Mouse (Mus musculus): ENCODE results near the gene Spg11.
A peak's percentile ranks its signal among the peaks of the same experiment; 100 is the strongest.
"Not testable (repeated sequence)": the region's sequence is repeated elsewhere in the genome, so short reads cannot be mapped to it uniquely, and the experiment has no call there.

The Spg11 gene

DNA sequence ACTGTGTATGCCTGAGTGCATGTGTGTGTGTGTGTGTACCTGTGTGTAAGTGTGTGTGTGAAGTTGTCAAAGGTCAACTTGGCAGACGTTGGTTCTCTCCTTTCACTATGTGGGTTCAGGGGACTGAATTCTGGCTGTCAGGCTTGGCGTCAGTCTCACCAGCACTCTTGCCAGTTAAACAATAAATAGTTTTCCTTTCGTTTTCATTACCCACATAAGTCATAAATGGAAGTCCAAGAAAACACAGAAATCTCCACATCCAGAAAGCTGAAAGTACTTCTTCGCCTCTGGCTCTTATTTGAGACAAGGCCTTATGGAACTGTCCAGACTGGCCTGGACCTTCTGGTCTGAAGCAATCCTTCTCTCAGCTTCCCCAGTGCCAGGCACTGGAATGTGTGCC lies 27.6 kb upstream of the Spg11 start:
- DNase-seq (ENCODE audit: low spot score), result no peak

DNA sequence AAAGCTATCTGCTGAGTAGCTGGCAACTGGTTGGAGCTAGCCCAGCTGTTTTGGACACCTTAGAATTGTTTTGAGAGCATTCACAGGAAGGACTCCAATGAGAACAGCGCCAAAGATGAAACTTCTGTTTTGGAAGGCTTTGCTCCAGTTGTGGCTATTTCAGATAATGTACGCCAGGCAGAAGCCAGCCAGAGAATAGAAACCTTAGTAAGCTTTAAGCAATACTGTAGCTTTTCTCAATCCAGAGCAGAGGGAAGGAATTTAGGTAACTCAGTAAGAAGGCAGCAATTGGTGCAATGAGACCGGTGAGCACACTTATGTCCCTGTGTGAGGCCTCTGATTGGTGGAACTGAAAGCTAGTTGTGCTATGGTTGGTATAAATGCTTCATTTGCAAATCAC lies 24.9 kb upstream of the Spg11 start:
- DNase-seq (ENCODE audit: low spot score), result no peak

GRCm38 (mm10) chr2:122141332-122141967 lies 23.3 kb upstream of the Spg11 start:
- no peak for DNase-seq (ENCODE audit: low spot score)

- no peak for DNase-seq (ENCODE audit: low spot score)
Measured at GRCm38 (mm10) chr2:122140815-122141214, 22.6 kb upstream of the Spg11 start.

GRCm38 (mm10) chr2:122137839-122138465 lies 19.8 kb upstream of the Spg11 start:
- DNase-seq (ENCODE audit: low spot score), result no peak

DNA sequence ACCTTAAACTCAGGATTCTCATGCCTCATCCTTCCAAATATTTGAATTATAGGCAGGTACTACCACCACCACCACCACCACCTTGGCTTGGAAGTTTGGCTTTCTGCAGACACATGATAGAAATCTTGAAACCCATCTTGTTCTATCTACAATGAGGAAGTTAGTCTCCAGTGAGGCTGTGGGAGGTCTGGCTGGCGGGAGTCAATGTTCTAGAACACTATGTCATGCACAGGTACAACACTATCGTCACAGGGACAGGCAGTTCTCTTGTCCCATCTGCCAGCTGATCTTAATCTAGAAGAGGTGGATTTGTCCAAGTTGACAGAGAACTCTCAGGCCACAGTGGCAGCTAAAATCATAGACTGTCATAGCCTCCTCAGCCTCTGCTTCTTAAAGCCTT lies 14.4 kb upstream of the Spg11 start:
- no peak for DNase-seq (ENCODE audit: low spot score)

- no peak for DNase-seq (ENCODE audit: low spot score)
Measured at GRCm38 (mm10) chr2:122132078-122132477, 13.9 kb upstream of the Spg11 start.

DNA sequence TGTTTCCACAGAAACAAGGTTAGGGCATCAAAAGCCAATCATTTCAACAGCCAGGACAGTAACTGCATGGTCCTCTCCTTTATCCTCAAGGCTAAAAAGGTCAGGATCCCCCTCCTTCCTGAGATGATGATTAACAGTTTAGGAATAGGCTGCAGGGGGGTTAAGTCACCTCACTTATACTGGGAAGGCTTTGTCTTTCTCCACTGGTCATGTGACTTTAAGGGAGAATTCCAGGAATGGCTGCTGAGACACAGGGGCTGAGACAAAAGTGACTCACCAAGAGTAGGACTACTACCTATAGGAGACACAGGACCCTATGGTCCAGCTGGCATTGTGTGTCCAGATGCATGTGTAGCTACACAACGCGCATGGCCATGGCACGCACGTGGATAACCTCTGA lies 9.4 kb upstream of the Spg11 start:
- DNase-seq (ENCODE audit: low spot score), result no peak

GRCm38 (mm10) chr2:122126765-122127347 lies 8.7 kb upstream of the Spg11 start:
- no peak for DNase-seq (ENCODE audit: low spot score)

DNA sequence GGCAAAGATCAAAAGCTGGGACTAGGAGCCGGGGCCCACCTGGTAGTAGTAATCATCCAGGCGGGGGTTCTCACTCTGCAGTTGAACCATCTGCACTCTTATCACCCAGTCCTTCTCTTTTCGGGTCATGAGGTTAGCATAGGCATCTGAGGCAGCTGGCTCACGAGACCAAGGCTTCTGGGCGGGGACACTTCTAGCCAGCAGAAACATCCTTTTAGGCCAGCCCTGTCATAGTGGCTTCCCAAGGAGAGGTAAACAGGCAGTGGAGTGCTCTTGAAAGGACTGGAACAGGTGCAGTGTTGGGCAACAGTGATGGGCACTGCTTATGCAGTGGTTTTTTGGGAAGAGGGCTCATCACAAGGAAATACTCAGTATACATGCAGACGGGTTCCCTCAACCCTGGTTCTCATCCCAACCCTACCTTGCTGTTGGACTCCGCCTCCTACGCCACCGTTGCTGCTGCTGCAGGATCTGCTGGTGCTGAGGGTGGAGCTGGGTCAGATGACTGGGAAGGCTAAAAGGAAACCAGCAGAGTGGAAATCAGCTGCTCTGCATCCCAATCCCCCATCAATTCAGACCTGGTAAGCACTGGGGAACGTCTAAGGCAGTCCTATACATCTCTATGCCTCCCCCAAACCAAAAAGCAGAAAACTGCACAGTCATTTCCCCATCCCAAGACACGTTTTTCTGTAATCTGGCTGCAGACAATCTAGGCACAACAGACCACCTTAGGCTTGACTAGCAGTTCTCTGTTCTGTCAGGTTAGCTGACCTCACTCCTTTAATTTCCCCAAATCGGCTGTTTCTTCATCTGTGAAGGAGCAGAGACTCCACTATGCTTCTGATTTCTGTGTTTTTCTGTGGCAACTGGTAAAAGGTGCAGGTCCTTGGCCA lies 7.7 kb upstream of the Spg11 start:
- no peak for DNase-seq (ENCODE audit: low spot score)

- DNase-seq (ENCODE audit: low spot score), result no peak
Measured at GRCm38 (mm10) chr2:122116888-122117287, 1.3 kb downstream of the Spg11 start.

DNA sequence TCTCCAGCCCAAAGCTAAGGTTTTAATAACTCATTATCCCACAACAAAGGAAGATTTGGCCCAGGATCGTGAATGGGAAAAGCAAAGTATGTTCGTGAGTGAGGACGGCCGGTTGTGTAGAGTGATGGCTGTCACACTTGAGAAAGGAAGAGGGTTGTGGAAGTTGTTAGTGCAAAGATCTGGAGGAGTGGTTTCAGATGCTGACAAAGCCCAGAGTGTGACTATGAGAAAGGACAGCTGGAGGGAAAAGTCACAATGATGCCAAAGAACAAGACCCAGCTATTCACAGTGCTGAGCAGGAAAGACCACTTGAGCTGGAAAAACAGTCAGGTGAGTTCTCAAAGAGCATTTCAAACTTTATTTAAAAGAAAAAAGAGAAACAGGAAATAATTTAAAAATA lies 8.5 kb downstream of the Spg11 start:
- DNase-seq (ENCODE audit: low spot score), result no peak

- no peak for DNase-seq (ENCODE audit: low spot score)
Measured at GRCm38 (mm10) chr2:122108101-122108500, 10.1 kb downstream of the Spg11 start.

DNA sequence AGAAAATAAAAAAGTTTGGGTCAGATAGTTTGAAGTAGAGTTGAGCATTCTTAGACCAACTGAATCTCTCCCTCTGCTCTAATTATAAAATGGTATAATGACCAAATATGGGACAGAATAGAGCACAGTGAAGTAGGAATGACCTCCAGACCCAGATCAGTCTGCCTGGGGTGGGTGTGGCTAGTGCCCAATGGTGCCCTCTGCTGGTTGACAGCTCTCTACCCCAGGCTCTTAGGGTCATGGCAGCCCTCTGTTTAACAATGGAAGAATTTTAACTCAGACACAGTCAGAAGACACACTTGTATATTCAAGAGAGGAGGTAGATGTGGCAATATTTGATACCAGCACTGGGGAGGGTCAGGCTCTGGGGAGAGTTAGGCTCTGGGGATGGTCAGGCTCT lies 16.1 kb downstream of the Spg11 start:
- DNase-seq (ENCODE audit: low spot score), result no peak

DNA sequence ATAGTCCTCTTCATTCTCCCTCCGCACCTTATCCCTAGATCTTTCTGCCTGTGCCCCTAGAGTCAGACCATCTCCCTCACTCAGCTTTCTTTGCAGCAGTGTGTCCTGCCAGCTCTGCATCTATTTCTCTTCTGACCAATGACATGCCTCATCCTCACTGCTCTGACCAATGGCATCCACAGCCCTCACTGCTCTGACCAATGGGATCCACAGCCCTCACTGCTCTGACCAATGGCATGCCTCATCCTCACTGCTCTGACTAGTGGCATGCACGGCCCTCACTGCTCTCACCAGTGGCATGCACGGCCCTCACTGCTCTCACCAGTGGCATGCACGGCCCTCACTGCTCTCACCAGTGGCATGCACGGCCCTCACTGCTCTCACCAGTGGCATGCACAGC lies 20.5 kb downstream of the Spg11 start:
- DNase-seq (ENCODE audit: low spot score), result not testable (repeated sequence)

DNA sequence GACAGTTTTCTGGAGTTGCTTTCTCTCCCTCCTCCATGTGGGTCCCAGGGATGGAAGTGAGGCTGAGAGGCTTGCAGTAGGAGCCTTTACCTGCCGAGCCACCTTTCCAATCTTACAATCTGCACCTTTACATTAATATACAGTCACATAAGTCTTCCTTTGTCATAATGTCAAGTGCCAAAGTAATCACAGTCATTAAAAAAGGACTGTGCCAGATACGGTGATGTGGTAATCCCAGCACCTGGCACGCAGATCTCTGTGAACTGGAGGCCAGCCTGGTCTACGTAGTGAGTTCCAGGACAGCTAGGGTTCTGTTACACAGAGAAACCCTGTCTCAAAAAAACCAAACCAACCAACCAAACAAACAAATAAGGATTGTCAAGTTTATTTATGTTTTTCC lies 24.3 kb downstream of the Spg11 start:
- no peak for DNase-seq (ENCODE audit: low spot score)

DNA sequence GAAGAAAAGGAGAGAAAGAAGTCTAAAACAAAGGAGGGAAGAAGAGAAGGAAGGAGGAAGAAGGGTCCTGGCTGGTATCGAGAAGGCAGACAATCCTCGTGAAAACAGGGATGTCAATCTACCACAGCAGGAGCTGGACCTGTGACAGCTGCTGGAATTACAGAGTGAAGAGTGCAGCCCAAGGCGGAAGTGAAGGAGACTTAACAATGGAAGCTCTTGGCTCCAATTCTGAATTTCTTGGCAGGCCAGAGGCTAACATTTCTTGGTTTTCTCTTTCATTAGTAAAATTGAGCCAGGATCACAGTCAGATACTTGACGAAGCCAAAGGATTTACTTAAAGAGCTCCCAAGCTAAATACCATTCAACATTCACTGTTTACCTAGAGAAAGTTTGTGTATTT lies 31.7 kb downstream of the Spg11 start:
- DNase-seq (ENCODE audit: low spot score), result no peak

DNA sequence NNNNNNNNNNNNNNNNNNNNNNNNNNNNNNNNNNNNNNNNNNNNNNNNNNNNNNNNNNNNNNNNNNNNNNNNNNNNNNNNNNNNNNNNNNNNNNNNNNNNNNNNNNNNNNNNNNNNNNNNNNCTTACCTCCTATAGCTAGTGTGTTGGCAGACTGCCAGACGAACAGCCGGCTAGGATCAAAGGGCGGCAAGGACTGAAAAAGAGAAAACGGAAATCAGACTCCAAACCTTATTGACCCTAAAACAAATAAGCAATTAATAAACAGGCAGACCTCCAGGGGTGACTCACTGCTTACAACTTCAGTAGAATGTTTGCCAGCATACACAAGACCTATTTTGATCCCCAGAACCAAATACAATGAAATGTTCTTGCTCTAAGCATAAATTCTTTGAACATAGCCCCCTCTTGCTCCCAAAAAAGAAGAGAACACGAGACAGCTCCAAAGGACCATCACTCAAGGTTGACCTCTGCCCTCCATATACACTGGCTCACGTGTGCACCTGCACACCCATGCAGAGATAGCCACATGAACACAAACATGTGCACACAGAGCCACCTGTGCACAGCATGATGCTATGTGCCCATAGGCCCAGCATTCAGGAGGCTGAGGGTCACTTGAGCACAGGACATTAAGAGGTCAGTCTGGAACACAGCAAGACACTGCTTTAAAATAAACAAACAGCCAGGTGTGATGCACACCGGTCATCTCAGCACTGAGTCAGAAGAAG lies 36.3 kb downstream of the Spg11 start:
- DNase-seq (ENCODE audit: low spot score), result no peak

DNA sequence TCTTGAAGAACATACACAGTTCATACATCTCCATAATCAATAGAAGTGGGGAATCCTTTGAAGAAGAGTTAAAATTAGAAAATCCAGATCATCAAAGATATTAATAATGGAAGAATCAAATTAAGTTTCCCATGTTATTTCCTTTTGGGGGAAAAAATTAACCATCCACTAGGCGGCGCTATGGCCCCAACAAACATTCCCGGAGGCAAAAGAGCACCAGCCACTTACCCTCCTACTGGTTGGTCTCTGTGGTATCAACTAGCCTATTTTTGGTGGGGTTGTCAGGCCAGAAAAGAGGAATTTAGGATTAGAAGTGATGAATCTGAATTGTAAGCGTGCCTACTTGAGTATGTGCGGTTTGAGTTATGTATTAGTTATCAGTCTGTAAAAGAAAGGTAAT lies 48.3 kb downstream of the Spg11 start:
- peak; percentile 30 for DNase-seq (ENCODE audit: low spot score)

DNA sequence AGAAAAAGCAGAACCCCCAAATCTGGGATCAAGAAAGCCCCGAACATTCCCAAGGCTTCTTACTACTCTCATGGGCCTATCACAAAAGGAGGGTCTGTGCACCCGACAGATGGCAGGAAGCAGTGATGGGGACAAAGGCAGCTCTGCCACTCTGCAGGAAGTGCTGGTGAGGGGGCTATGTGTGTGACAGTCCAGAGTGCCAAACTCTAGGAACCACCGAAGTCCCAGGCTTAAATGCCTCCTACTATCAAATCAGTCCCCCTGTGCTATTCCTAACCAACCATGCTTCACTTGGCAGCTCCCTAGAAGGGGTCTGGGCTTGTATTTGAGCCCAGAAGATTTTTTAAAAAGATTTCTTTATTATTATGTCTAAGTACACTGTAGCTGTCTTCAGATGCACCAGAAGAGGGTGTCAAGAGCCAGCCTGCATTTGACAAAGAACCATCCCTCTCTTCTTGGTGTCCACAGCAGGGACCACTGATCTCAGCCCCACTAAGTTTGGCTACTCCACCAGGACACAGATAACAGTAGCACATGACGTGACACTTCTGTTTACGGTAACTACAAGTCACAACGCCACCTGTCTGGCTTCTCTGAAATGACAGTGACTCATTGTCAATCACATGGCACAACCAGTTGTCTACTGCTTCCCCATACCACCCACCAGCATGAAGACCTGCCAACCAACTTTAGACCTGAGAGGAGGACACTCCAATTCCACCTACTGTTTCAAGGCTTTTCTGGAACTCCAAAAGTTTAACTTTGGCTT lies 48.9 kb downstream of the Spg11 start:
- DNase-seq (ENCODE audit: low spot score), result no peak

- no peak for DNase-seq (ENCODE audit: low spot score)
Measured at GRCm38 (mm10) chr2:122066241-122066640, 51.9 kb downstream of the Spg11 start.

All from ovary, postnatal 36 days (tissue).